ENCODE assay signal across 8 mouse cellular contexts in genomic region chr7:114066529-114067178, GRCm38 (mm10). TPM values are rescaled to one million over a fixed set of nuclear protein-coding genes. Genes with fewer than 3 reads are reported as not detected.
A peak's percentile ranks its signal among the peaks of the same experiment; 100 is the strongest.
DNase-seq lines count a peak whose midpoint lies in the region; ATAC-seq lines count a peak whose summit lies in the region.

No protein-coding gene starts in this region.

- no peak overlapping the region for H3K27ac ChIP-seq in forebrain, embryonic 11.5 days (ENCODE audit: low read depth, low read length)
- H3K27ac ChIP-seq in heart, embryonic 16.5 days (ENCODE audit: low read length) = peak overlapping the region; percentile 53
- no peak overlapping the region for H3K27ac ChIP-seq in liver, embryonic 13.5 days
- no peak overlapping the region for H3K27ac ChIP-seq in neural tube, embryonic 11.5 days (ENCODE audit: low read depth, low read length)
- peak overlapping the region; percentile 76 for H3K27ac ChIP-seq in stomach, embryonic 16.5 days (ENCODE audit: low read length)

- peak overlapping the region; percentile 37; the same call in 1 of the 2 replicates for H3K4me2 ChIP-seq in forebrain, embryonic 11.5 days (ENCODE audit: low read depth, low read length, severe bottlenecking)
- H3K4me2 ChIP-seq in heart, embryonic 16.5 days (ENCODE audit: low read depth, low read length) = peak overlapping the region; percentile 67
- H3K4me2 ChIP-seq in liver, embryonic 13.5 days = peak overlapping the region; percentile 65
- H3K4me2 ChIP-seq in neural tube, embryonic 11.5 days (ENCODE audit: low read depth) = peak overlapping the region; percentile 38
- peak overlapping the region; percentile 69 for H3K4me2 ChIP-seq in stomach, embryonic 16.5 days (ENCODE audit: low read depth, low read length)

- no peak overlapping the region for H3K4me3 ChIP-seq in forebrain, embryonic 11.5 days (ENCODE audit: low read depth, low read length)
- peak overlapping the region; percentile 43 for H3K4me3 ChIP-seq in heart, embryonic 16.5 days (ENCODE audit: low read length)
- peak overlapping the region; percentile 42 for H3K4me3 ChIP-seq in liver, embryonic 13.5 days (replicated peaks)
- peak overlapping the region; percentile 22; the same call in 1 of the 2 replicates for H3K4me3 ChIP-seq in neural tube, embryonic 11.5 days (ENCODE audit: low read depth, low read length)
- peak overlapping the region; percentile 36 for H3K4me3 ChIP-seq in stomach, embryonic 16.5 days (replicated peaks; ENCODE audit: low read length)

- peak; percentile 77 to 78 for DNase-seq in CD8-positive naive resting alpha-beta T cell, adult 2 months (ENCODE audit: low read depth in 2 of 2, low spot score in 2 of 2)
- DNase-seq in c-Kit-positive CD71-positive TER-119-negative erythroid progenitor cells, embryonic 14.5 days (ENCODE audit: low read depth) = peak; percentile 70
- DNase-seq in forebrain, embryonic 11.5 days (ENCODE audit: low spot score) = peak; percentile 88
- peak; percentile 91 to 93 for DNase-seq in kidney, postnatal 25 days
- peak; percentile 66 for DNase-seq in liver, embryonic 13.5 days
- DNase-seq in neural tube, embryonic 11.5 days (ENCODE audit: low spot score) = peak; percentile 90

- 16% methylated on average over 14 of the region's 14 CpGs for WGBS in forebrain, embryonic 11.5 days
- WGBS in heart, embryonic 16.5 days = 13% methylated on average over 14 of the region's 14 CpGs
- 12% methylated on average over 14 of the region's 14 CpGs for WGBS in liver, embryonic 13.5 days (ENCODE audit: insufficient replicate concordance)
- WGBS in neural tube, embryonic 11.5 days = 1% methylated on average over 14 of the region's 14 CpGs
- WGBS in stomach, embryonic 16.5 days = 6% methylated on average over 14 of the region's 14 CpGs

- H3K9ac ChIP-seq in forebrain, embryonic 11.5 days (ENCODE audit: low read length) = no peak overlapping the region
- H3K9ac ChIP-seq in heart, embryonic 16.5 days (ENCODE audit: low read length) = peak overlapping the region; percentile 35
- peak overlapping the region; percentile 49 for H3K9ac ChIP-seq in liver, embryonic 13.5 days
- no peak overlapping the region for H3K9ac ChIP-seq in neural tube, embryonic 11.5 days (ENCODE audit: low read length)
- peak overlapping the region; percentile 49 for H3K9ac ChIP-seq in stomach, embryonic 16.5 days (ENCODE audit: low read length)

- no peaks in the 10 kb centered on the region for H3K27me3 ChIP-seq in forebrain, embryonic 11.5 days (ENCODE audit: control insufficient read depth, insufficient read depth, low read length)
- H3K27me3 ChIP-seq in heart, embryonic 16.5 days (ENCODE audit: control insufficient read depth, insufficient read depth, low read length) = no peaks in the 10 kb centered on the region
- no peaks in the 10 kb centered on the region for H3K27me3 ChIP-seq in liver, embryonic 13.5 days
- no peaks in the 10 kb centered on the region for H3K27me3 ChIP-seq in neural tube, embryonic 11.5 days (ENCODE audit: control insufficient read depth, insufficient read depth, low read length)
- H3K27me3 ChIP-seq in stomach, embryonic 16.5 days (ENCODE audit: control insufficient read depth, insufficient read depth, low read length) = no peaks in the 10 kb centered on the region

- H3K4me1 ChIP-seq in forebrain, embryonic 11.5 days (replicated peaks; ENCODE audit: control insufficient read depth, insufficient read depth, low read length) = peaks cover 2% of the 10 kb centered on the region; the same call in 1 of the 2 replicates
- H3K4me1 ChIP-seq in heart, embryonic 16.5 days (ENCODE audit: control insufficient read depth, insufficient read depth, low read length) = peaks cover 42% of the 10 kb centered on the region
- peaks cover 14% of the 10 kb centered on the region for H3K4me1 ChIP-seq in liver, embryonic 13.5 days (replicated peaks)
- peaks cover 8% of the 10 kb centered on the region for H3K4me1 ChIP-seq in neural tube, embryonic 11.5 days (ENCODE audit: control insufficient read depth, insufficient read depth, low read length)
- peaks cover 17% of the 10 kb centered on the region for H3K4me1 ChIP-seq in stomach, embryonic 16.5 days (ENCODE audit: control insufficient read depth, insufficient read depth, low read length)

- H3K36me3 ChIP-seq in forebrain, embryonic 11.5 days (ENCODE audit: control insufficient read depth, insufficient read depth, low read length) = no peaks in the 10 kb centered on the region
- no peaks in the 10 kb centered on the region for H3K36me3 ChIP-seq in heart, embryonic 16.5 days (ENCODE audit: control insufficient read depth, insufficient read depth)
- no peaks in the 10 kb centered on the region; the same call in 1 of the 2 replicates for H3K36me3 ChIP-seq in liver, embryonic 13.5 days
- H3K36me3 ChIP-seq in neural tube, embryonic 11.5 days (ENCODE audit: control insufficient read depth, insufficient read depth, low read length) = no peaks in the 10 kb centered on the region
- no peaks in the 10 kb centered on the region for H3K36me3 ChIP-seq in stomach, embryonic 16.5 days (ENCODE audit: control insufficient read depth, insufficient read depth, low read length)

- peak; percentile 78 for ATAC-seq in forebrain, embryonic 11.5 days (replicated peaks; ENCODE audit: low FRiP score)
- peak; percentile 50 for ATAC-seq in heart, embryonic 16.5 days (replicated peaks; ENCODE audit: extremely low read depth, insufficient read depth, low FRiP score)
- peak; percentile 67 for ATAC-seq in liver, embryonic 13.5 days (ENCODE audit: low read depth)
- peak; percentile 82 for ATAC-seq in neural tube, embryonic 11.5 days (ENCODE audit: insufficient read depth, low FRiP score, low TSS enrichment)
- ATAC-seq in stomach, embryonic 16.5 days (ENCODE audit: insufficient read depth, low FRiP score) = peak; percentile 69; the same call in 1 of the 2 replicates

- H3K9me3 ChIP-seq in forebrain, embryonic 11.5 days (ENCODE audit: control insufficient read depth, low read length) = no peaks in the 10 kb centered on the region
- no peaks in the 10 kb centered on the region for H3K9me3 ChIP-seq in heart, embryonic 16.5 days (replicated peaks; ENCODE audit: control insufficient read depth, low read length)
- H3K9me3 ChIP-seq in liver, embryonic 13.5 days (replicated peaks) = no peaks in the 10 kb centered on the region
- H3K9me3 ChIP-seq in neural tube, embryonic 11.5 days (ENCODE audit: control insufficient read depth, low read length) = no peaks in the 10 kb centered on the region
- H3K9me3 ChIP-seq in stomach, embryonic 16.5 days (replicated peaks; ENCODE audit: control insufficient read depth, low read length) = no peaks in the 10 kb centered on the region

RNA-seq across cellular contexts. Expression of gene Rras2, which starts 50.9 kb away (rescaled TPM):
- 25.6 and 26.6 TPM in 2 replicates for polyA plus RNA-seq in forebrain, embryonic 11.5 days (2014; fragmentation: Nextera tagmentation; extraction: Ambion mirVana)
- 42.0 and 46.8 TPM in 2 replicates for polyA plus RNA-seq in heart, embryonic 16.5 days (2015; fragmentation: Nextera tagmentation; extraction: Ambion mirVana)
- 7.7 and 8.4 TPM in 2 replicates for polyA plus RNA-seq in liver, embryonic 13.5 days (2015; fragmentation: Nextera tagmentation; extraction: Ambion mirVana)
- 25.4 and 26.9 TPM in 2 replicates for polyA plus RNA-seq in neural tube, embryonic 11.5 days (2014; fragmentation: Nextera tagmentation; extraction: Ambion mirVana)
- 19.5 and 22.9 TPM in 2 replicates for polyA plus RNA-seq in stomach, embryonic 16.5 days (2015; fragmentation: Nextera tagmentation; extraction: Ambion mirVana)

Comparison
In these comparisons a context has a peak if more than half of its experiments do, and no peak if none do; other contexts are left out.
1. H3K27ac ChIP-seq: peak in heart, embryonic 16.5 days (single experiment) and stomach, embryonic 16.5 days (single experiment); none in forebrain, embryonic 11.5 days (single experiment), liver, embryonic 13.5 days (single experiment) and neural tube, embryonic 11.5 days (single experiment).
2. H3K9ac ChIP-seq: peak in heart, embryonic 16.5 days (single experiment), liver, embryonic 13.5 days (single experiment) and stomach, embryonic 16.5 days (single experiment); none in forebrain, embryonic 11.5 days (single experiment) and neural tube, embryonic 11.5 days (single experiment).
3. Peak in every context shown above with its lines, with median percentiles within 50 percentile points of each other: DNase-seq, ATAC-seq and H3K4me2 ChIP-seq.